Mouse (Mus musculus): ENCODE data around the gene Fbn1. TPM values are rescaled to one million over a fixed set of nuclear protein-coding genes. Genes with fewer than 3 reads are reported as not detected.
A peak's percentile ranks its signal among the peaks of the same experiment; 100 is the strongest.

The Fbn1 gene
- polyA plus RNA-seq, 1 experiment from 2014 or later, result 32.8 TPM

DNA sequence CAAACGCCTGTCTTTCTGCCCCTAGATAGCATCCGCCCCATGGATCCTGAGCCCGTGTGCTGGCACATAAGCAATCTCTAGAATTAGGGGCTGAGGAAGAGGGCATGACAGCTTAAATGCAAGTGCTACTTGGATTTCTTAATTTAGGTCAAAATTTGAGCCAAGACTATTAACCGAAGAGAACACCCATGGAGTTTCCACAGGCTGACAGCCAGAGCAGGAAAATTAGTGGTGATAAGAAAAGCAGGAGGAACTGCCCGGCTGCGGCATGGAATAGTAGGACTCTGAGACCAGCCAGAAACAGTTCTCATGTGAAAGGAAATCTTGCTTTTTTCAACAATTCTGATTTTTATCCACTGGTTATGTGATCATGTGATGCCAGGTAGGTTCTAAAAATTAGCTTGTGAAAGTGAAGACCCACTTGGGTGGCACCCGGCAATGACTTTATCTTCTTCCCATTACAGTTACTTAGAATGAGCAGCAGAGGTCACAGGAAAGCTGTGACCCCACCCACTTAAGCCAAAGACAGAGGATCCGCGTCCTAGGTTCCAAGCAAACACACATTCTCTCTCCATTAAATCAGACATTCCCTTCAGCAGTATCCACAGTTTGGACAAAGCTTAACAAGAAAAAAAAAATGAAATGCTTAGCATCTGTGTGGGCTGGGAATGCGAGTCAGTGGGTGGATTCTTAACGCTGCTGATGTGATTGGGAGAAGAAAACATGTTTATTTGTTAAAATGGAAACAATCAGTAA, 152.4 kb downstream of the Fbn1 start:
- WGBS, result 27% methylated on average over 11 of the region's 11 CpGs
- no peaks in the 10 kb centered on the region for H3K27me3 ChIP-seq (ENCODE audit: control insufficient read depth, insufficient read depth, low read depth, low read length)
- ATAC-seq (ENCODE audit: low read depth), result peak; percentile 85
- no peak overlapping the region for H3K4me2 ChIP-seq (ENCODE audit: low read depth, low read length)
- H3K4me3 ChIP-seq (ENCODE audit: low read length), result no peak overlapping the region
- H3K27ac ChIP-seq (ENCODE audit: low read length), result peak overlapping the region; percentile 70
- H3K36me3 ChIP-seq (ENCODE audit: control insufficient read depth, insufficient read depth, low read length), result peaks cover 6% of the 10 kb centered on the region
- H3K9ac ChIP-seq (ENCODE audit: low read length), result no peak overlapping the region
- H3K9me3 ChIP-seq (ENCODE audit: control insufficient read depth, low read length), result no peaks in the 10 kb centered on the region
- peaks cover 13% of the 10 kb centered on the region for H3K4me1 ChIP-seq (replicated peaks; ENCODE audit: control insufficient read depth, insufficient read depth, low read length)

DNA sequence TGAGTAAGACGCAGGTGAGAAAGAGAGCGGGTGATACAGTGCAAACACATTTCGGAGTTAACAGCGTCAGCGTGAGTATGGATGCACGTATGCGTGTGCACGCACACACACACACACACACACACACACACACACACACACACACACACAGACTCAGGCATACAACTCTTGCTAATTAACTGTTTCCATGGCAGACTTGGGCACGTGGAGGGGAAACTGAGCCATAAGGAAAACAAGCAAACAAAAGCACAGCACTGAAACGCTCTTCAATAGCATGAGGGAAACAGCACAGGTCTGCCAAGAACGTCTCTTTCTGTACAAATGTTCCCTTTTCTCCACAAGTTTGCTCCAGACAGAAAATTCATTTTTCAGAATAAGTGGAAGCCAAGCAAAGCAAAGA, 153.2 kb downstream of the Fbn1 start:
- H3K9ac ChIP-seq (ENCODE audit: low read length), result no peak overlapping the region
- no peaks in the 10 kb centered on the region for H3K9me3 ChIP-seq (ENCODE audit: control insufficient read depth, low read length)
- H3K36me3 ChIP-seq (ENCODE audit: control insufficient read depth, insufficient read depth, low read length), result peaks cover 8% of the 10 kb centered on the region
- H3K4me2 ChIP-seq (ENCODE audit: low read depth, low read length), result no peak overlapping the region
- 72% methylated on average over 11 of the region's 11 CpGs for WGBS
- H3K27me3 ChIP-seq (ENCODE audit: control insufficient read depth, insufficient read depth, low read depth, low read length), result no peaks in the 10 kb centered on the region
- peaks cover 15% of the 10 kb centered on the region for H3K4me1 ChIP-seq (replicated peaks; ENCODE audit: control insufficient read depth, insufficient read depth, low read length)
- H3K4me3 ChIP-seq (ENCODE audit: low read length), result no peak overlapping the region
- H3K27ac ChIP-seq (ENCODE audit: low read length), result peak overlapping the region; percentile 70
- no peak for ATAC-seq (ENCODE audit: low read depth)

DNA sequence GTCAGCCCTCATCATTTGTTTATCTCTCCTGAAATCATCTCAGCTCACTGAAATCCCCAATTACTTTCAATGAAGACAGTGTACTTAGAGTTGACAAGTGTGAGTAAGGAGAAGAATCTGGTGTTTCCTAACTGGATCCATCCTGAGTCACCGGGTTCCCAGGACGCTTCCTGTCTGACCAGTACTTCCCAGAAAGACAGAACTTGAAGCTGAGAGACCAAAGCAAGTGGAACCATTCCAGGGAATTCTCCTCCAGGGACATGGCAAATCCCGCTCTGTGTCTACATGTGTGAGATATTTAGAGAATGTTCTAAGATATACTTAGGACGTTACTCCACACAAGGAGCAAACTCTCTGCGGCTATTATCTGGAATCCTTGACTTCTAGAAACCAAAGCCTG, 158.6 kb downstream of the Fbn1 start:
- peak; percentile 87 for ATAC-seq (ENCODE audit: low read depth)
- Histone ChIP-seq H3K4me1 (replicated peaks; ENCODE audit: control insufficient read depth, insufficient read depth, low read length) (peaks cover 3% of the 10 kb centered on the region; the same call in 1 of the 2 replicates), H3K9me3 (ENCODE audit: control insufficient read depth, low read length) (no peaks in the 10 kb centered on the region), H3K36me3 (ENCODE audit: control insufficient read depth, insufficient read depth, low read length) (peaks cover 13% of the 10 kb centered on the region), H3K27me3 (ENCODE audit: control insufficient read depth, insufficient read depth, low read depth, low read length) (no peaks in the 10 kb centered on the region), H3K4me2 (ENCODE audit: low read depth, low read length) (no peak overlapping the region), H3K9ac (ENCODE audit: low read length) (no peak overlapping the region), H3K4me3 (ENCODE audit: low read length) (no peak overlapping the region), H3K27ac (ENCODE audit: low read length) (peak overlapping the region; percentile 64)
- 31% methylated on average over 5 of the region's 5 CpGs for WGBS

DNA sequence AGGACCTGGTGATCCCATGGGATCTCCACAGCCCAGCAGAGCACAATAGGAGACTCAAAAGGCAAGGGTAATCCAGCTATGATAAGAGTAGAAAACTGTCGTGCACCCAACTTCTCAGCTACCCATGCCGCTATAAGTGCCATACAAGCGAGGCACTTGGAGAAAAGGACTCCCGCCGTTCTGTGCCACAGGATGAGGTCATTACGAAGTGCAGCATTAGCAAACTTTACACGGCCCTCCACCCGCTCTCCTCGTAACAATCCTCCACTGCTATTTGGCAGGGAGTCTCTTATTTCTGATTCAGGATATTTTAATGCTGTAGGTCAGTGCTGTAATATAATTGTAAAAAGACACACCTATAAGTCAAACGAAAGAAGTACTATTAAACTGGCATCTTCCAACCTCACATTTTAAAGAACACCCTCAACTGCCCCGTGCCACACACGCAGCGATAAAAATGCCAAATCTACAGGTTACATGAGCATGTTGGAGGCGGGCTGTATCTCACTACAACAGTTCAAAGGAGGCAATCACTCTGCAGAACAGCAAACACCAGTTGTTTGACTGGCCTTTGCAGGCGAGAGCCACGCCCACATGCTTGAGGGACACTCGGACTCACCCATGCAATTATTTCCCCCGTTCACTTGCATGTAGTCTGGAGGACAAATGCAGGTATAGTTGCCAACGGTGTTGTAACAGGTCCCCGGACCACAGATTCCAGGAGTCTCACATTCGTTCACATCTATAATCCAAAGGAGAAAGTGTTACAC, 165.4 kb downstream of the Fbn1 start:
- H3K27ac ChIP-seq (ENCODE audit: low read length), result no peak overlapping the region
- peaks cover 6% of the 10 kb centered on the region; the same call in 1 of the 2 replicates for H3K4me1 ChIP-seq (replicated peaks; ENCODE audit: control insufficient read depth, insufficient read depth, low read length)
- H3K36me3 ChIP-seq (ENCODE audit: control insufficient read depth, insufficient read depth, low read length), result peaks cover 20% of the 10 kb centered on the region
- 64% methylated on average over 21 of the region's 21 CpGs for WGBS
- peak overlapping the region; percentile 9; the same call in 1 of the 2 replicates for H3K4me2 ChIP-seq (ENCODE audit: low read depth, low read length)
- no peaks in the 10 kb centered on the region for H3K27me3 ChIP-seq (ENCODE audit: control insufficient read depth, insufficient read depth, low read depth, low read length)
- H3K9me3 ChIP-seq (ENCODE audit: control insufficient read depth, low read length), result no peaks in the 10 kb centered on the region
- no peak overlapping the region for H3K4me3 ChIP-seq (ENCODE audit: low read length)
- no peak overlapping the region for H3K9ac ChIP-seq (ENCODE audit: low read length)
- ATAC-seq (ENCODE audit: low read depth), result peak; percentile 76

DNA sequence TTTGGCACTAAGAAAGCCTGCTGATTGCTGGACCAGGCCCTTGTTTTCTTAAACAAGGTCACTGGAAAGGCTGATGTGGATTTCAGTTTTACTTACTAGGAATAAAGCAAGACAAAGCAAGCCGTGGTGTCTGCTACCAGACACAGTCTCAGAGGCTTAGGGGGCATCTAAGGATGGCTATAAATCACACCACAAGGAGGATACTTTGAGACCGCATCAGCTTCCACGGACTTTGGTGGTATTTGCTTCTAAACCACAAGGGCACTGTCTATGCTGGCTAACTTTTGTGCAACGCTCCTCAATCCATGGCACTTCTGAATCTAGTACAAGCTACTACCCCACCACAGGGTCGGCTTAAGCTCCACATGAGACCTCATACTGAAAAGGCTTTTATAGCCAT, 167.4 kb downstream of the Fbn1 start:
- ATAC-seq (ENCODE audit: low read depth), result no peak
- Histone ChIP-seq H3K4me2 (ENCODE audit: low read depth, low read length) (no peak overlapping the region), H3K9ac (ENCODE audit: low read length) (no peak overlapping the region), H3K36me3 (ENCODE audit: control insufficient read depth, insufficient read depth, low read length) (peaks cover 26% of the 10 kb centered on the region), H3K27ac (ENCODE audit: low read length) (no peak overlapping the region), H3K9me3 (ENCODE audit: control insufficient read depth, low read length) (no peaks in the 10 kb centered on the region), H3K27me3 (ENCODE audit: control insufficient read depth, insufficient read depth, low read depth, low read length) (no peaks in the 10 kb centered on the region), H3K4me1 (replicated peaks; ENCODE audit: control insufficient read depth, insufficient read depth, low read length) (peaks cover 6% of the 10 kb centered on the region; the same call in 1 of the 2 replicates), H3K4me3 (ENCODE audit: low read length) (no peak overlapping the region)
- 87% methylated on average over 5 of the region's 5 CpGs for WGBS

DNA sequence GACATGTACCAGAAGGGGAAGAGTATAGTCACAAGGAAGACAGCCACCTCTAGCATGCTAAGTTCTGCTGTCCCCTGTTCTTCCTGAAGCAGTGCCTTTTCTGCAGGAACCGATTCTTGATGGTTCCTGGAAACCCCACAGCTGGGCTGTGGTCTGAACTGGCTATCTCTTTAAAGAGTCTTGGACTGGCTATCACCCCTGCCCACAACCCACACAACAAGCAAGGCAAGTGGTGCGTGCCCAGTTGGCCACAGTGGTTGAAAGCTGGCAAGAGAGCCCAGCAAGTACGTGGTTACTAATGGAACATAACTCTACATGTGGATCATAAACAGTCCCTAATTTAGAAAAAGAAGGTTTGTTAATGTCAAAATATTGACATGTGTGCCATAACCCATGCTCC, 170.6 kb downstream of the Fbn1 start:
- Histone ChIP-seq H3K4me2 (ENCODE audit: low read depth, low read length) (no peak overlapping the region), H3K27me3 (ENCODE audit: control insufficient read depth, insufficient read depth, low read depth, low read length) (no peaks in the 10 kb centered on the region), H3K4me3 (ENCODE audit: low read length) (no peak overlapping the region), H3K36me3 (ENCODE audit: control insufficient read depth, insufficient read depth, low read length) (peaks cover 22% of the 10 kb centered on the region), H3K9ac (ENCODE audit: low read length) (no peak overlapping the region), H3K27ac (ENCODE audit: low read length) (peak overlapping the region; percentile 42; the same call in 1 of the 2 replicates), H3K4me1 (replicated peaks; ENCODE audit: control insufficient read depth, insufficient read depth, low read length) (peaks cover 3% of the 10 kb centered on the region; the same call in 1 of the 2 replicates), H3K9me3 (ENCODE audit: control insufficient read depth, low read length) (no peaks in the 10 kb centered on the region)
- 69% methylated on average over 3 of the region's 3 CpGs for WGBS
- peak; percentile 35; the same call in 1 of the 2 replicates for ATAC-seq (ENCODE audit: low read depth)

DNA sequence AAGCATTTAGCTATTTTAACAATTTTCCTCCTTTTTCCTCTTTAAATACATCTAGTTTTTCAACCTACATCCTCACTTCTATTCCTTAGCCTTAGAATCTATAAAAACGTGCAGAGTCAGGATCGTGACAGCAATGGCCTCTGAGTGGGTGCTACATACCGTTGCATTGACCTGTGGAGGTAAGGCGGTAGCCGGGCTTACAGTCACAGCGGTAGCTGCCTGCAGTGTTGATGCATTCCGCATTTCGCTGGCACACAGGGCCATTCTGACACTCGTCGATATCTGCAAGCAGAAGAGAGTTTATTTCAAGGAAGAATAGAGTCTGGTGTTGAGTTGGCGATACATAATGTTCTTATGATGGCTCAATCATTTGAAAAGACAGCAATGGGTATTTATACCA, 172.6 kb downstream of the Fbn1 start:
- 93% methylated on average over 11 of the region's 11 CpGs for WGBS
- Histone ChIP-seq H3K4me2 (ENCODE audit: low read depth, low read length) (no peak overlapping the region), H3K4me1 (replicated peaks; ENCODE audit: control insufficient read depth, insufficient read depth, low read length) (no peaks in the 10 kb centered on the region), H3K9ac (ENCODE audit: low read length) (no peak overlapping the region), H3K4me3 (ENCODE audit: low read length) (no peak overlapping the region), H3K27ac (ENCODE audit: low read length) (no peak overlapping the region), H3K27me3 (ENCODE audit: control insufficient read depth, insufficient read depth, low read depth, low read length) (no peaks in the 10 kb centered on the region), H3K9me3 (ENCODE audit: control insufficient read depth, low read length) (no peaks in the 10 kb centered on the region), H3K36me3 (ENCODE audit: control insufficient read depth, insufficient read depth, low read length) (peaks cover 24% of the 10 kb centered on the region)
- no peak for ATAC-seq (ENCODE audit: low read depth)

DNA sequence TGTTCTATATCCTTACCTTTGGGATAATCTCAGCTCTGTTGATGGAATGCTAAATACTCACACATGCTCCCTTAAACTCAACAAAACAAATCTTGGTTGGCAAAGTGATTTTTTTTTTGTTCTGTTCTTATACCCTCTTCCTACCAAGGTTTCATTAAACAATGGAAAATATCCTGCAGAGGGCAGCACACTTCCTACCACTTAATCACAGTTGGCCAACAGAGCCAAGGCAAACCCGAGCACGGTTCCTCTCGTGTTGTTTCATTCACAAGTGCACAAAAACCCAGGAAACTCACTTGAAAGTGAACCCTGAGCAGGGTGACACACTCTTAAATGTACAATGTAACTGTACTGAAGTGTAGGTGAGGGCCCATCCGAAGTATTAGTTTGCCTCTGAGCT, 173.6 kb downstream of the Fbn1 start:
- no peaks in the 10 kb centered on the region for H3K27me3 ChIP-seq (ENCODE audit: control insufficient read depth, insufficient read depth, low read depth, low read length)

DNA sequence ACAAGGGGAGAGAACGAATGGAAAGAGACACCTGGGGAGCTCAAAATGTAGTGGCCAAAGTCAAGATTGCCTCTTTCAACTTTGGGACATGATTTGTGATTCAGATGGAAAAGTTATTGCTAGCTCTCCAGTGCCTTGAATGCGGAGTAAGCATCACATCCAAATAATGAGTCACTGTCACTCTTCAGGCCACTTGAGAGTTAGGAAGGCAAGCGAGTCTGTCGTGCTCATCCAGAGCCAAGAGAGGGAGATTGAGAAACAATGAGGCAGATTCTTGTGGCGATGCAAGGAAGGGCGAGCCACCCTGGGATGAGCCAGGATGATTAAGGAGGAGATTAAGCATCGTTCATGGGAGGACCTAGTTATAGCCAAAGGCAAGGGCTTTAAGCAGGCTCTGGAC, 176.2 kb downstream of the Fbn1 start:
- H3K9me3 ChIP-seq (ENCODE audit: control insufficient read depth, low read length), result no peaks in the 10 kb centered on the region
- H3K4me3 ChIP-seq (ENCODE audit: low read length), result no peak overlapping the region
- no peak overlapping the region for H3K4me2 ChIP-seq (ENCODE audit: low read depth, low read length)
- WGBS, result 82% methylated on average over 7 of the region's 7 CpGs
- no peak overlapping the region for H3K9ac ChIP-seq (ENCODE audit: low read length)
- H3K27me3 ChIP-seq (ENCODE audit: control insufficient read depth, insufficient read depth, low read depth, low read length), result no peaks in the 10 kb centered on the region
- H3K4me1 ChIP-seq (replicated peaks; ENCODE audit: control insufficient read depth, insufficient read depth, low read length), result no peaks in the 10 kb centered on the region
- no peak overlapping the region for H3K27ac ChIP-seq (ENCODE audit: low read length)
- no peak for ATAC-seq (ENCODE audit: low read depth)
- peaks cover 18% of the 10 kb centered on the region for H3K36me3 ChIP-seq (ENCODE audit: control insufficient read depth, insufficient read depth, low read length)

More for the DNA sequence above, 173.6 kb downstream of the Fbn1 start:
- 53% methylated on average over 4 of the region's 4 CpGs for WGBS
- ATAC-seq (ENCODE audit: low read depth), result no peak
- Histone ChIP-seq H3K9ac (ENCODE audit: low read length) (no peak overlapping the region), H3K27ac (ENCODE audit: low read length) (no peak overlapping the region), H3K4me3 (ENCODE audit: low read length) (no peak overlapping the region), H3K4me1 (replicated peaks; ENCODE audit: control insufficient read depth, insufficient read depth, low read length) (no peaks in the 10 kb centered on the region), H3K4me2 (ENCODE audit: low read depth, low read length) (no peak overlapping the region), H3K36me3 (ENCODE audit: control insufficient read depth, insufficient read depth, low read length) (peaks cover 23% of the 10 kb centered on the region), H3K9me3 (ENCODE audit: control insufficient read depth, low read length) (no peaks in the 10 kb centered on the region)

All from lung, embryonic 16.5 days (tissue).